Mouse (Mus musculus): ENCODE measurements around the gene Reln.

Reln gene

GRCm38 (mm10) chr5:21915973-21916372 lies 428.5 kb downstream of the Reln start:
- no peak for DNase-seq

GRCm38 (mm10) chr5:21914776-21915175 lies 429.7 kb downstream of the Reln start:
- no peak for DNase-seq

- DNase-seq = no peak
These were observed 431.5 kb downstream of the Reln start for GRCm38 (mm10) chr5:21912835-21913530.

GRCm38 (mm10) chr5:21910726-21911125 lies 433.8 kb downstream of the Reln start:
- no peak for DNase-seq

- DNase-seq = no peak
These were observed 434.8 kb downstream of the Reln start for GRCm38 (mm10) chr5:21909713-21910112.

- peak; percentile 16 for DNase-seq
These were observed 443.1 kb downstream of the Reln start for GRCm38 (mm10) chr5:21901411-21901810.

GRCm38 (mm10) chr5:21900891-21901290 lies 443.6 kb downstream of the Reln start:
- no peak for DNase-seq

GRCm38 (mm10) chr5:21898875-21899274 lies 445.6 kb downstream of the Reln start:
- DNase-seq = no peak

- no peak for DNase-seq
These were observed 447.9 kb downstream of the Reln start for GRCm38 (mm10) chr5:21896586-21896985.

- DNase-seq = no peak
These were observed 450.3 kb downstream of the Reln start for GRCm38 (mm10) chr5:21894168-21894567.

GRCm38 (mm10) chr5:21866750-21867149 lies 477.8 kb downstream of the Reln start:
- DNase-seq = no peak

- peak; percentile 56 for DNase-seq
These were observed 478.2 kb downstream of the Reln start for GRCm38 (mm10) chr5:21866311-21866712.

- DNase-seq = peak; percentile 56
These were observed 479.0 kb downstream of the Reln start, which contains the start of gene Slc26a5 for GRCm38 (mm10) chr5:21865346-21866107. Gene Slc26a5, minus strand, starts transcription at chr5:21865604.

- no peak for DNase-seq
These were observed 485.8 kb downstream of the Reln start for GRCm38 (mm10) chr5:21858653-21859052.

GRCm38 (mm10) chr5:21851679-21852340 lies 492.7 kb downstream of the Reln start:
- no peak for DNase-seq

GRCm38 (mm10) chr5:21847438-21847837 lies 497.1 kb downstream of the Reln start:
- no peak for DNase-seq

GRCm38 (mm10) chr5:21846616-21847290 lies 497.7 kb downstream of the Reln start:
- DNase-seq = no peak

- DNase-seq = no peak
These were observed 499.8 kb downstream of the Reln start for GRCm38 (mm10) chr5:21844676-21845075.

All from embryo, embryonic 11 days (tissue).